Mouse (Mus musculus): ENCODE data around the gene Sec16a. TPM values are rescaled to one million over a fixed set of nuclear protein-coding genes. Genes with fewer than 3 reads are reported as not detected.

Sec16a gene
- polyA plus RNA-seq, 1 experiment from 2014 or later, result 8.8 TPM

DNA sequence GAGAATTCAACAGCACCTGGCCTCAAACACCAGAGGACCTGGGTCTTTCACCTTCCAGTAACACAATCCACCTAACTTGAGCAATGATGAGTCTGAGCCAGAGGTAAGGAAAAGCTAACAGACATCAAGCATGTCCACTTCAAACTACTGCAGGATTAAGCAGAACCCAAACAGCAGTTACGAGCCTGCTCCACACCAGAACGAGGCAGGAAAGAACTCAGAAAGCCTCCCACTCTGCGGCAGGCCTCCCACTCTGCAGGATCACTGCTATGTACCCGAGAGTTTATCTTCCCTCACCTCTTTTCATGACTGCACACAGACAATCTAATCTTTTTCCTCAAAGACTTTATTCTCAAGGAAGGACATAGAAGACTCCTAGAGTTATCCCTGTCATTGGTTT is 7.8 kb downstream of the Sec16a start:
- H3K27ac ChIP-seq (replicated peaks), result no peak overlapping the region
- H3K4me3 ChIP-seq (replicated peaks), result no peak overlapping the region
- no peaks in the 10 kb centered on the region for H3K27me3 ChIP-seq
- peaks cover 41% of the 10 kb centered on the region for H3K4me1 ChIP-seq (replicated peaks)
- peaks cover 82% of the 10 kb centered on the region for H3K36me3 ChIP-seq (replicated peaks)
- no peak overlapping the region for H3K9ac ChIP-seq
- no peak overlapping the region for H3K4me2 ChIP-seq
- no peak for ATAC-seq (ENCODE audit: insufficient read depth)
- 66% methylated on average over 4 of the region's 4 CpGs for WGBS (ENCODE audit: insufficient replicate concordance)
- H3K9me3 ChIP-seq (replicated peaks), result no peaks in the 10 kb centered on the region

DNA sequence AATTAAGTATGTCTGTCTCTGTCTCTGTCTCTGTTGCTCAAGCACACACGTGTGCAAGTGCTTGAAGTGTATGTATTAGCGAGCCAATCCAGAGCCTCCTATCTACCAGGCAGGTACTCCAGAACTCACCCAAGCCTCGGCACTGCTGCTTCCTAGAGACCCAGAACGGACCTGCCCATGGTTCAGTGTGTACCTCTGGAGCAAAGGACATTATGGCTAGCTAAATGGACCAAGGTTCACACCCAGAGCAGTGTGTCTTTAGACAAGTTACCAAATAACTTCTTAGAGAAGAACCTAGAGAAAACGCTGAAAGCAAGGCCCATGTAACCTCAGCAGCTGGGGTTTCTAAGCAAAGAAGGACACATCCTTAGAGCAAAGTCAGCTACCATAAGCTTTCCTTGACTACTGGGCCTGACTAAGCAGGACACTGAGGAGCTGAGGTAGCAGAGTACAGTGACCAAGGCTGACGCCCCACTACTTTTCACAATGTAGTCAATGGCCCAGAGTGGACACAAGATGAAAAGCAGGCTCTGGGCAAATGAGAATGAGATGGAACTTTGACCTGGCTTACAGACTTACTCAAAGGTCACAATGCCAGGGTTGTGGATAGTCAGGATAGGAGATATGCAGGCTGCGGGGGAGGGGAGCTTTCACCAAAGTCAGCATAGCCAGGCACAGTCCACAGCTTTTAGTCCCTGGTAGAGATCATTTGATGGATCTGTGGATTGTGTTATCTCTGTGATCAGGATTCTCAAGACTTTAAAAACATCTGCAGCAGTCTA is 10.0 kb downstream of the Sec16a start:
- peak overlapping the region; percentile 21; the same call in 1 of the 2 replicates for H3K4me2 ChIP-seq
- peak; percentile 69 for ATAC-seq (ENCODE audit: insufficient read depth)
- H3K27me3 ChIP-seq, result no peaks in the 10 kb centered on the region
- peaks cover 41% of the 10 kb centered on the region for H3K4me1 ChIP-seq (replicated peaks)
- H3K9ac ChIP-seq, result no peak overlapping the region
- H3K36me3 ChIP-seq (replicated peaks), result peaks cover 83% of the 10 kb centered on the region
- H3K9me3 ChIP-seq (replicated peaks), result no peaks in the 10 kb centered on the region
- H3K4me3 ChIP-seq (replicated peaks), result no peak overlapping the region
- 69% methylated on average over 7 of the region's 7 CpGs for WGBS (ENCODE audit: insufficient replicate concordance)
- peak overlapping the region; percentile 58 for H3K27ac ChIP-seq (replicated peaks)

DNA sequence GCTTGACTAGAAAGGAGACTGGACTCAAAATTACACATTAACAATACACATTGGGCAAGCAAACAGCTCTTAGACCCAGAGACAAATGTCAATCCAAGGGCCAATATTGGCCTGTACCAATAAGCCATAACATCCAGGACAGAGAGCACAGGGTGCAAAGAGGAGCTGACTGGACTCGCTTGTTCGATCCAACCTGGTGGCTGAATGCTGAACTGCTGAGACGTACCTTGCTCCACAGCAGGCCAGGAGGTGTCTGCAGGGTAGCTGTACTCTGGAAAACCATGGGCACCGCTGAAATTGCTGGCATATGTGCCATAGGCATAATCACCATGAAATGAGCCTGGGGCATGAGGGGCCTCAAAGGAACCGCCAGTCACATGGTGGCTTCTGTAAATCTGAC is 15.2 kb downstream of the Sec16a start:
- Histone ChIP-seq H3K27me3 (no peaks in the 10 kb centered on the region), H3K36me3 (replicated peaks) (peaks cover 97% of the 10 kb centered on the region), H3K9me3 (replicated peaks) (no peaks in the 10 kb centered on the region), H3K4me3 (replicated peaks) (no peak overlapping the region), H3K4me1 (replicated peaks) (peaks cover 8% of the 10 kb centered on the region; the same call in 1 of the 2 replicates), H3K4me2 (no peak overlapping the region), H3K9ac (no peak overlapping the region), H3K27ac (replicated peaks) (no peak overlapping the region)
- no peak for ATAC-seq (ENCODE audit: insufficient read depth)
- WGBS (ENCODE audit: insufficient replicate concordance), result 73% methylated on average over 5 of the region's 5 CpGs

DNA sequence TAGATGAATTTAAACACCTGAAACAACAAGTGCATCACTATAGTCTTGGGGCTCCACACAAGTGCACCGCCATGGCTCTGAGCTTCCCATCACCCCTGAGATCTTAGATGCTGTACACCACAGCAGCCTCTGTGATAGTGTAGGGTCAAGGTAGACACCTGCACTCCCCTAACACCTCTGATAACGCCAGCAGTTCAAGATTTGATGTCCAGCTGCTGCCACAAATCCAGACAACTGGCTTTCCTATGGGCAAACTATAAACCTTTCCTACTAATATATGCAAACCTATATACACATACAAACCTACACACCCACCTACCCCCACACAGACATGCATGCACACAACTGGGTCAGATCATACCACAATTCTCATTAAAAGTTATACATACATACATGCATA is 20.5 kb downstream of the Sec16a start:
- no peak overlapping the region for H3K9ac ChIP-seq

GRCm38 (mm10) chr2:26423086-26423485 is 21.9 kb downstream of the Sec16a start:
- no peak for ATAC-seq (ENCODE audit: insufficient read depth)
- H3K27me3 ChIP-seq, result no peaks in the 10 kb centered on the region
- no peak overlapping the region for H3K9ac ChIP-seq
- no peaks in the 10 kb centered on the region for H3K9me3 ChIP-seq (replicated peaks)
- H3K4me2 ChIP-seq, result no peak overlapping the region
- no peak overlapping the region for H3K4me3 ChIP-seq (replicated peaks)
- peaks cover 96% of the 10 kb centered on the region for H3K36me3 ChIP-seq (replicated peaks)
- 59% methylated on average over 1 of the region's 1 CpGs for WGBS (ENCODE audit: insufficient replicate concordance)
- no peak overlapping the region for H3K27ac ChIP-seq (replicated peaks)
- H3K4me1 ChIP-seq (replicated peaks), result no peaks in the 10 kb centered on the region

More for the DNA sequence above, 20.5 kb downstream of the Sec16a start:
- Histone ChIP-seq H3K36me3 (replicated peaks) (peaks cover 97% of the 10 kb centered on the region), H3K27me3 (no peaks in the 10 kb centered on the region), H3K4me1 (replicated peaks) (no peaks in the 10 kb centered on the region), H3K4me2 (no peak overlapping the region), H3K9me3 (replicated peaks) (no peaks in the 10 kb centered on the region), H3K27ac (replicated peaks) (no peak overlapping the region), H3K4me3 (replicated peaks) (no peak overlapping the region)
- no peak for ATAC-seq (ENCODE audit: insufficient read depth)
- WGBS (ENCODE audit: insufficient replicate concordance), result 79% methylated on average over 2 of the region's 2 CpGs

- 85% methylated on average over 2 of the region's 2 CpGs for WGBS (ENCODE audit: insufficient replicate concordance)
- no peak for ATAC-seq (ENCODE audit: insufficient read depth)
These were observed 23.0 kb downstream of the Sec16a start for GRCm38 (mm10) chr2:26421969-26422368.

DNA sequence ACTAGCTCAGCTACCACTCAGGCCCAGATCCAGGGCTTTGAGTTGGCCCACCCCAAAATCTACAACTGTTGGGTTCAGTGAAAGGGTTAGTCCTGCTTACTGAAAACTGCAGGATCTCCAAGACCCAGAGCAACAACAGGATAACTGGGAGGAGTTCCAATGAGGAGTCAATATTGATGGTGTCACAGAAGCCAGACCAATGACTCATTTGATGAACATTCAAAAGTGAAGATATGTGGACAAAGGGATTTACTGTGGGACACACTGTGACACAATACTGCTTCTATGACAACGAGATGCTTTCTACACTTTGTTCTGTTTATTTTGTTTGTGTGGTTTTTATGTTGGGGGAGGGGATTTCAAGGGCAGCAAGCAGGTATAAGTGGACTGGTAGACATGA is 26.9 kb downstream of the Sec16a start:
- Histone ChIP-seq H3K4me2 (no peak overlapping the region), H3K27me3 (no peaks in the 10 kb centered on the region), H3K36me3 (replicated peaks) (peaks cover 91% of the 10 kb centered on the region), H3K9me3 (replicated peaks) (no peaks in the 10 kb centered on the region), H3K4me1 (replicated peaks) (peaks cover 14% of the 10 kb centered on the region), H3K27ac (replicated peaks) (no peak overlapping the region), H3K4me3 (replicated peaks) (no peak overlapping the region), H3K9ac (no peak overlapping the region)
- no peak for ATAC-seq (ENCODE audit: insufficient read depth)
- 67% methylated on average over 1 of the region's 1 CpGs for WGBS (ENCODE audit: insufficient replicate concordance)

More at GRCm38 (mm10) chr2:26421969-26422368, 23.0 kb downstream of the Sec16a start:
- no peak overlapping the region for H3K9ac ChIP-seq
- no peaks in the 10 kb centered on the region for H3K9me3 ChIP-seq (replicated peaks)
- H3K4me2 ChIP-seq, result no peak overlapping the region
- H3K27me3 ChIP-seq, result no peaks in the 10 kb centered on the region
- peaks cover 93% of the 10 kb centered on the region for H3K36me3 ChIP-seq (replicated peaks)
- no peak overlapping the region for H3K27ac ChIP-seq (replicated peaks)
- H3K4me3 ChIP-seq (replicated peaks), result no peak overlapping the region
- H3K4me1 ChIP-seq (replicated peaks), result peaks cover 8% of the 10 kb centered on the region

- no peak overlapping the region for H3K4me2 ChIP-seq
- H3K9ac ChIP-seq, result no peak overlapping the region
- peaks cover 14% of the 10 kb centered on the region for H3K4me1 ChIP-seq (replicated peaks)
- no peak overlapping the region for H3K4me3 ChIP-seq (replicated peaks)
- ATAC-seq (ENCODE audit: insufficient read depth), result peak; percentile 49
- 0 out of 2 replicates have a peak overlapping the region, but pooled peaks have one; percentile 9 for H3K27ac ChIP-seq (replicated peaks)
- no peaks in the 10 kb centered on the region for H3K27me3 ChIP-seq
- peaks cover 91% of the 10 kb centered on the region for H3K36me3 ChIP-seq (replicated peaks)
- H3K9me3 ChIP-seq (replicated peaks), result no peaks in the 10 kb centered on the region
These were observed 27.9 kb downstream of the Sec16a start for GRCm38 (mm10) chr2:26417066-26417465.

DNA sequence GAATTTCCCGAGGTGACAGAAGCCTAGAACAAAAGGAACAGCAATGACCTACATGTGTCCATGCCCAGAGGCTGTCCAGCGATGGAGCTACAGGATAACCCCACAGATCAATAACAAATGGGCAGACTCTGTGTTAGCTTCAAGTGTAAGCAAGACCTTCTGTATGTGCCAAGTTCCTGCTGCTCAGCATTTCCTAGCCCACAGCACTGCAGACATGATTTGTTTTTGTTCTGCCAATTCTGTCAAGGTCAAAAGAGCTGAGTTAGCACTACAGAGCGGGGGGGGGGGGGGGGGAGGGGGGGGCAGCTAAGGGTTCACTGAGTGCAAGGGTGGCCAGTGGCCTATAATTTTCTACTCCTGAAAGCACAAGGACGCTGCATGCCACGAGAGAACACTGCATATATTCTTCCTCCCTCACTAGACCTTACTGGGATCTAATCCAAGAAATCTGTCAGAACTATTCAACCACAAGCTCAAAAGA is 34.0 kb downstream of the Sec16a start:
- no peak overlapping the region for H3K4me2 ChIP-seq
- H3K4me1 ChIP-seq (replicated peaks), result peaks cover 37% of the 10 kb centered on the region
- peaks cover 59% of the 10 kb centered on the region for H3K36me3 ChIP-seq (replicated peaks)
- H3K27me3 ChIP-seq, result no peaks in the 10 kb centered on the region
- no peak for ATAC-seq (ENCODE audit: insufficient read depth)
- H3K9me3 ChIP-seq (replicated peaks), result no peaks in the 10 kb centered on the region
- no peak overlapping the region for H3K4me3 ChIP-seq (replicated peaks)
- no peak overlapping the region for H3K9ac ChIP-seq
- H3K27ac ChIP-seq (replicated peaks), result no peak overlapping the region
- 65% methylated on average over 4 of the region's 5 CpGs for WGBS (ENCODE audit: insufficient replicate concordance)

DNA sequence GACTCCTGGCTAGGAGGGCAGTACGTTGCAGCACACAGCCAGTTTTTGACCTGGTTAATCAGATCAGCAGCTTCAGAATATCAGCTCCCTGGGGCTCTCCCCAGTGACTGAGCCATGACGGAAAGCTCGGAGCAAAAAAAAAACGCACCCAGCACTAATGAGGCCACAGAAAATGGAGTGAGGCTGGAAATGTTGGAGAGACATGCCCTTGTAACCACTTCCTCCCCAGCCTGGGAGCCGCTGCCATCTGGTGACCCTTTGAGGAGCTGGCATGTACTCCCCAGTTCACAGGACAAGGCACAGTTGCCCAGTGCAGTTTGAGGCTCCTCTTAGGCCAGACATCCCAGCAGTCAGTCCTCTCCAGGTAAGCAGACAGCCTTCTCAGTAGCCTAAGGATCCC is 34.9 kb downstream of the Sec16a start:
- ATAC-seq (ENCODE audit: insufficient read depth), result no peak
- WGBS (ENCODE audit: insufficient replicate concordance), result 70% methylated on average over 5 of the region's 5 CpGs
- Histone ChIP-seq H3K4me1 (replicated peaks) (peaks cover 41% of the 10 kb centered on the region), H3K27ac (replicated peaks) (0 out of 2 replicates have a peak overlapping the region, but pooled peaks have one; percentile 14), H3K4me2 (no peak overlapping the region), H3K9ac (no peak overlapping the region), H3K9me3 (replicated peaks) (no peaks in the 10 kb centered on the region), H3K27me3 (no peaks in the 10 kb centered on the region), H3K36me3 (replicated peaks) (peaks cover 50% of the 10 kb centered on the region), H3K4me3 (replicated peaks) (no peak overlapping the region)

- H3K36me3 ChIP-seq (replicated peaks), result peaks cover 46% of the 10 kb centered on the region
- H3K9ac ChIP-seq, result peak overlapping the region; percentile 19; the same call in 1 of the 2 replicates
- H3K4me3 ChIP-seq (replicated peaks), result peak overlapping the region; percentile 93; the same call in 1 of the 2 replicates
- 57% methylated on average over 3 of the region's 3 CpGs for WGBS (ENCODE audit: insufficient replicate concordance)
- peak overlapping the region; percentile 42 for H3K27ac ChIP-seq (replicated peaks)
- no peaks in the 10 kb centered on the region for H3K27me3 ChIP-seq
- H3K9me3 ChIP-seq (replicated peaks), result no peaks in the 10 kb centered on the region
- H3K4me2 ChIP-seq, result peak overlapping the region; percentile 89
- peaks cover 46% of the 10 kb centered on the region for H3K4me1 ChIP-seq (replicated peaks)
- no peak for ATAC-seq (ENCODE audit: insufficient read depth)
These were observed 35.7 kb downstream of the Sec16a start for GRCm38 (mm10) chr2:26409362-26409761.

Measured in liver, embryonic 15.5 days (tissue).